Mouse (Mus musculus) E14TG2a.4 (cell line): ENCODE data around the gene Ghsr.

ENCODE experiments used
- CTCF ChIP-seq: conservative IDR thresholded peaks from 2 replicates; pipeline ENCODE4 v1.5.1; 2014; ENCODE audit warnings: low read length
- NANOG ChIP-seq: IDR thresholded peaks from 2 replicates; pipeline ENCODE4 v1.6.1; 2014; ENCODE audit warnings: borderline replicate concordance, low read length, mixed read lengths

GRCm38 (mm10) chr3:27408564-27408963, 37.4 kb downstream of the Ghsr start:
- TF ChIP-seq CTCF, result no peak
- TF ChIP-seq NANOG, result no peak
